Mouse (Mus musculus) forebrain, embryonic 14.5 days (tissue): ENCODE measurements at regions not wholly inside any gene's neighbourhood (a gene's known extent, or its start where the extent isn't known, plus 50 kb on each side); places are given as distances from the start of the nearest gene placed in this dataset.
A peak's percentile ranks its signal among the peaks of the same experiment; 100 is the strongest.

Experiments
- ATAC-seq: fragments of 200-750 bp; cut with Nextera tagmentation; 2 replicates; pipeline ENCODE4 v1.8.0; 2017; ENCODE audit warnings: mild to moderate bottlenecking, moderate library complexity
- DNase-seq: peaks from one replicate; pipeline ENCODE4 v3.0.0-alpha.2; 2015; ENCODE audit warnings: low spot score
- H3K27ac ChIP-seq: fragments of 300-500 bp; sonication (generic); 2 replicates; pipeline ENCODE4 v1.5.1; 2014; ENCODE audit warnings: low read depth, mild to moderate bottlenecking, control low read depth, low read length, moderate library complexity
- H3K27me3 ChIP-seq: fragments of 300-500 bp; sonication (generic); replicated peaks from 2 replicates; pipeline ENCODE4 v1.6.1; 2014; ENCODE audit warnings: low read length, control low read depth, mixed read lengths; ENCODE audit not compliant: control insufficient read depth, insufficient read depth
- H3K36me3 ChIP-seq: fragments of 300-500 bp; sonication (generic); 2 replicates; pipeline ENCODE4 v1.6.1; 2014; ENCODE audit warnings: low read length, control low read depth; ENCODE audit not compliant: control insufficient read depth, insufficient read depth
- H3K4me1 ChIP-seq: fragments of 300-500 bp; sonication (generic); 2 replicates; pipeline ENCODE4 v1.6.1; 2014; ENCODE audit warnings: antibody characterized with exemption, low read length, control low read depth; ENCODE audit not compliant: control insufficient read depth, insufficient read depth
- H3K4me2 ChIP-seq: fragments of 300-500 bp; sonication (generic); 2 replicates; pipeline ENCODE4 v1.6.1; 2014; ENCODE audit warnings: mild to moderate bottlenecking, control low read depth, low read length
- H3K4me3 ChIP-seq: fragments of 300-500 bp; sonication (generic); 2 replicates; pipeline ENCODE4 v1.5.1; 2014; ENCODE audit warnings: low read depth, low read length, control low read depth
- H3K9ac ChIP-seq: fragments of 300-500 bp; sonication (generic); 2 replicates; pipeline ENCODE4 v1.6.1; 2014; ENCODE audit warnings: mild to moderate bottlenecking, low read length, control low read depth, moderate library complexity
- H3K9me3 ChIP-seq: fragments of 300-500 bp; sonication (generic); replicated peaks from 2 replicates; pipeline ENCODE4 v1.6.1; 2016; ENCODE audit warnings: low read length, control low read depth, mixed read lengths; ENCODE audit not compliant: control insufficient read depth
- WGBS: fragments of 180-500 bp; shearing (Covaris S2); extraction: QIAGEN DNeasy Blood & Tissue Kit; methylation state at CpG from one replicate; pipeline ENCODE4 v1.1.7; 2014; 5-methylcytosine and 5-hydroxymethylcytosine counted together

DNA sequence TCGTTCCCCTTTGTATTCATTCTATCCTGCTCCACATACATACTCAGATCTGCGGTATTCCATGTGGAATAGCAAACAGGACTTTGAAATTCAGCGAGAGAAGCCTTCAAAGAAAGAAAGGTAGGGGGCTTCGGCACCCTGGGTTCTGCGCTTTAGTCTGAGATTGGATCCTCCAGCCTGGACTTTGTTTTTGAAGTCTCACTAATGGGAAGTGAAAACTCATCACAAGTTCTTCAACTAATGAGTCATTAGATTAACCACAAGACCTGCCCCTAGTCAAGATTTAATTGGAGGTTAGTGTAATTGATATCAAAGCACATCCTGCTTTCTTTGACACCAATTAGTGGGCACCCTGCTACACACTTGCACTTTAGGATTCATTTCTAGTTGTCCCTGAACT lies 492.5 kb upstream of the Zfp960 start:
- Histone ChIP-seq H3K4me2 (no peak overlapping the region), H3K4me1 (no peaks in the 10 kb centered on the region), H3K27me3 (no peaks in the 10 kb centered on the region), H3K27ac (no peak overlapping the region), H3K36me3 (no peaks in the 10 kb centered on the region), H3K4me3 (no peak overlapping the region), H3K9ac (no peak overlapping the region), H3K9me3 (no peaks in the 10 kb centered on the region)
- ATAC-seq (no peak; the same call in 1 of the 2 replicates), DNase-seq (peak; percentile 25)
- WGBS, result 15% methylated on average over 5 of the region's 5 CpGs

DNA sequence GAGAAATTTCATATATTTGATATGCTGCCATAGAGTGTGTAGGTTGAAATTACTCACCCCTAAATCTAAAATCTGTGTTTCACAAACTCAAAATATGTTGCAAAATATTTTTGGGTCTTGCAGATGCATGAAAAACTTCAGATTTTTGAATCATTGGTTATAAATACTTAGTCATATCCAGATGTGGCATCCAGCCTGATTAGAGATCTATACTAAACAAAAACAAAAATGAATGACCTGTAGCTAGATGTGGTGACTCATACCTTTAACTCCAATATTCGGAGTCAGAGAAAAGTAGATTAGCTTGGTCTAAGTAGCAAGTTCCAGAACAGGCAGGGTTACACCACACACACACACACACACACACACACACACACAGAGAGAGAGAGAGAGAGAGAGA lies 475.1 kb upstream of the Zfp960 start:
- Histone ChIP-seq H3K4me3 (no peak overlapping the region), H3K9me3 (no peaks in the 10 kb centered on the region), H3K36me3 (no peaks in the 10 kb centered on the region), H3K27ac (no peak overlapping the region), H3K4me2 (no peak overlapping the region), H3K27me3 (no peaks in the 10 kb centered on the region), H3K4me1 (no peaks in the 10 kb centered on the region), H3K9ac (no peak overlapping the region)
- no peak for DNase-seq
- ATAC-seq, result no peak
- WGBS, result 91% methylated on average over 1 of the region's 1 CpGs

DNA sequence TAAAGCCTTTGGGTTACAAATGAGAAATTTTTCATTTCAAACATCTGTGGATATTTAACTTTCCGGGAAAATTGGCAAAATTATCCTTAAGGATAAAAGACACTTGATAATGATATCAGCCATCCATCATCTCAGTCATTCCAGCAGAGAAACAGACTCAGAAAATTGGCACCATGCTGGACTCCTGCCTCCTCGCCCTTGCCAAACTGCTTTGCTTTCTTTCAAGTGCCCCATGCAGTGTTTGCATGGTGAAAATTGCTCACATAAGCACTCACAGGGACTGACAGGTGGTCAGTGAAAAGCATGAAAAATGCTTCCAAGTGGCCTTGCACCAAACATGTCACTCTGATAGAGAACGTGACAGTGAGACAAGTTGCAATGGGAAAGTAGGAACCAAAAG lies 464.2 kb upstream of the Zfp960 start:
- Histone ChIP-seq H3K4me3 (no peak overlapping the region), H3K27me3 (no peaks in the 10 kb centered on the region), H3K4me1 (no peaks in the 10 kb centered on the region), H3K9ac (no peak overlapping the region), H3K36me3 (no peaks in the 10 kb centered on the region), H3K4me2 (no peak overlapping the region), H3K9me3 (no peaks in the 10 kb centered on the region), H3K27ac (no peak overlapping the region)
- 33% methylated on average over 3 of the region's 3 CpGs for WGBS
- peak; percentile 75; the same call in 1 of the 2 replicates for ATAC-seq
- DNase-seq, result peak; percentile 67

DNA sequence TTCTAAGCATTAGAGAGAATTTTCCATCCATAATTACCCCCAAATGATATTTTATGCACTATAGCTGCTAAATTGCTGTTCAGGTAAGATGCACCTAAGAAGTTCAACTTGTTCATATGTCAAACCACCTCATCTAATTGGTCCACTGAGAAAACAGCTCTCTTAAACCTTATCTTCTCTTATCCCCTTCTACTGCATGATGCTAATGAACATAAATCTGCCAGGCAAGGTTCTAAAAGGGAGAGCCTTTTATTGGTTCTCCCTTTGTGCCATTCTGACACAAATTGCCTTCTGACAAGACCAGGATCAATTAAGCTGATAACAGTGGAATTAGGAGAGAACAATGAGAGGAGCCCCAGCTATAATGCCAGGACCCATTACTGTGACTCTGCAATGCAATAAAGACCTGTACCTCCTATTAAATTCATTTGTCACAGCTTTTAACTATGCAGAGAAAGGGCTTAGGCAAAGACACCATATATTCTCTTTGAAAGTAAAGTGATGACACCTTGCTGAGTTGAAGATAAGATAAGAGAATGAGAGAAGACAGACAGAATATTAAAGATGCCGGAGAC lies 451.4 kb upstream of the Zfp960 start:
- no peak overlapping the region for H3K4me2 ChIP-seq
- no peak overlapping the region for H3K9ac ChIP-seq
- no peaks in the 10 kb centered on the region for H3K36me3 ChIP-seq
- H3K27ac ChIP-seq, result no peak overlapping the region
- ATAC-seq, result peak; percentile 60; the same call in 1 of the 2 replicates
- H3K27me3 ChIP-seq, result no peaks in the 10 kb centered on the region
- 68% methylated on average over 1 of the region's 1 CpGs for WGBS
- no peak overlapping the region for H3K4me3 ChIP-seq
- peak; percentile 20 for DNase-seq
- no peaks in the 10 kb centered on the region for H3K4me1 ChIP-seq
- no peaks in the 10 kb centered on the region for H3K9me3 ChIP-seq

DNA sequence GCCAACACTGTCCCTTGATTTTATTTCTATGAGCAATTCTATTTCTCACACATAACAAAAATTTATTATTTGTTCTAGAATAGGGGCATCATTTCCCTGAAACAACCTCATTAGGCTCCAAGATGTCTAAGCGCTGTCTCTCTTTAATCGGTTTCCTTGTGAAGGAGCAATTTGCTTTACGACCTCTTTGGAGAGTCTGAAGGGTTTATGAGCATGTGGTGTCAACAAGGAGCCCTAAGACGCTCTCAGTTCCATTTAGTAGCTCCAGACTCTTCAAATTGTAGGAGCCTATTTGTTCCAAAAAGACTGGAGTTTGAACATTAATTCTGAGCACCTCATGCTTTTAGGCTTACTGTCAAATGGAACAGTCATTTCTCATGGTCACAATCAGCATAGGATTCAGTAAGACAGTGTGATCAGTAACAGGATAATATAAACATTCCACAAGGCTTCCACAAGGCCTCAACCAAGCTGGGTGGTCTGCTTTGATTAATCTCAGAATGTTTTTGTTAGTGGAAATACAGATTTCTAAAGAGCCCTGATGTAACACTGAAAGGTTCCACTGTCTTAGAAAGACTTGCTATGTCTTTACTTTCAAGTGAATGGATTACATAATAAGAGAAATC lies 441.9 kb upstream of the Zfp960 start:
- Histone ChIP-seq H3K9me3 (no peaks in the 10 kb centered on the region), H3K4me2 (no peak overlapping the region), H3K4me1 (no peaks in the 10 kb centered on the region), H3K4me3 (no peak overlapping the region), H3K27me3 (no peaks in the 10 kb centered on the region), H3K36me3 (no peaks in the 10 kb centered on the region), H3K9ac (no peak overlapping the region), H3K27ac (no peak overlapping the region)
- no peak for ATAC-seq
- WGBS, result 88% methylated on average over 4 of the region's 4 CpGs
- no peak for DNase-seq

DNA sequence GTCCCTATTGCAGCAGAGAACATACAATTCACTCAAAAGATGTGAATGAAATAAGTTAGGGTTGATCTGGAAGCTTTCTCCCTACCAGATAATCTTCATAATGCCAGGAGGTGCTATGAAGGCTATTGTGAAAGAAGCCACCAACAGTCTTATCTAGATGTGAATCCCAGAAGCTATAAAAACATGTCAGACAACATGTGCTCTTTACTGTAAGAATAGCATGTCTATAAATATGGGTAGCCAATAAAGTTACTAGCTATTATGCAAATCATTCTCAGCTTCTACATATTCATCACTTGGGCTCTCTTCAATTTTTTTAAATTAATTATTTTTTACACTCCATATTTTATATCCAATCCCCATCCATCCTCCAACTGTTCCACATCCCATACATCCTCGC lies 434.1 kb upstream of the Zfp960 start:
- DNase-seq (no peak), ATAC-seq (no peak)
- Histone ChIP-seq H3K4me2 (no peak overlapping the region), H3K27ac (no peak overlapping the region), H3K4me3 (no peak overlapping the region), H3K27me3 (no peaks in the 10 kb centered on the region), H3K36me3 (no peaks in the 10 kb centered on the region), H3K4me1 (no peaks in the 10 kb centered on the region), H3K9me3 (no peaks in the 10 kb centered on the region), H3K9ac (no peak overlapping the region)
- WGBS, result 83% methylated on average over 1 of the region's 1 CpGs

DNA sequence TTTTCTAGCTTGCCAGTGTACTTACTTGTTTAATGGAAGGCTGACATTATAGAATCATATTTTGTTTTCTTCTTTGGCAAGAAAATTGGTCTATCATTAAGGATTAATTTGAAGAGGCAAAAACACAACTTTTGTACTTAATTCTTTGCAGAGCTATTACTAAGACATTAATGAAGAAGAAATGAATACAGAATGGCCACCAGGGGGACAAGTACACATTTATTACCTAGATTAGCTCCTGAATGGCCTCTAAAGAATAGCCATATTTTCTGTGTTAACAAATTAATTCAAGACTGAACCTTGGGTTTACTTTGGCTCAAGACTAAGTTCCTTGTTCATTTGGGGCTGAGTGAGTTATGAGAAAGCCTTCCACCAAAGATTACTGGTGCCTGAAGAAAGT lies 430.5 kb upstream of the Zfp960 start:
- no peaks in the 10 kb centered on the region for H3K27me3 ChIP-seq
- H3K4me3 ChIP-seq, result no peak overlapping the region
- H3K9ac ChIP-seq, result no peak overlapping the region
- no peak overlapping the region for H3K4me2 ChIP-seq
- H3K36me3 ChIP-seq, result no peaks in the 10 kb centered on the region
- H3K27ac ChIP-seq, result no peak overlapping the region
- H3K4me1 ChIP-seq, result no peaks in the 10 kb centered on the region
- H3K9me3 ChIP-seq, result no peaks in the 10 kb centered on the region
- ATAC-seq (no peak), DNase-seq (no peak)

DNA sequence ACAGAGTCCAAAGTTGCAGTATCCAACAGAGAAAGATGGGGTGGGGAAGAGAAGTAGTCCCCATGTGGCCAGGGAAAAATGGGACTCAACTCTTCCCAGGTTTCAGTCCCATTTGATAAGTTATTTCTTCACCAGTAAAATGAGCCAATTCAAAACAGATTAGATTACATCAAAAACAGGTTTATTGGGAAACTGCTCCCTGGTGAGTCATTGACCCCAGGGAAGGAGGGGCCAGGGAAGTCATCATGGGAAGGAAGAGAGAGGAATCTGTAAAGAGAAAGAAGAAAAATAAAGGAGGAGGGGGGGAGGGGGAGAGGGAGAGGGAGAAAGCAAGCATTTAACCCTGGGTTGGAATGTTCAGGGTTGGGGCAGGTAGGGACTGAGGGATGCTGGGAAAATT lies 426.4 kb upstream of the Zfp960 start:
- Histone ChIP-seq H3K4me3 (no peak overlapping the region), H3K9me3 (no peaks in the 10 kb centered on the region), H3K9ac (no peak overlapping the region), H3K4me2 (no peak overlapping the region), H3K4me1 (no peaks in the 10 kb centered on the region), H3K27ac (no peak overlapping the region), H3K36me3 (no peaks in the 10 kb centered on the region), H3K27me3 (no peaks in the 10 kb centered on the region)
- no peak for ATAC-seq
- DNase-seq, result no peak

DNA sequence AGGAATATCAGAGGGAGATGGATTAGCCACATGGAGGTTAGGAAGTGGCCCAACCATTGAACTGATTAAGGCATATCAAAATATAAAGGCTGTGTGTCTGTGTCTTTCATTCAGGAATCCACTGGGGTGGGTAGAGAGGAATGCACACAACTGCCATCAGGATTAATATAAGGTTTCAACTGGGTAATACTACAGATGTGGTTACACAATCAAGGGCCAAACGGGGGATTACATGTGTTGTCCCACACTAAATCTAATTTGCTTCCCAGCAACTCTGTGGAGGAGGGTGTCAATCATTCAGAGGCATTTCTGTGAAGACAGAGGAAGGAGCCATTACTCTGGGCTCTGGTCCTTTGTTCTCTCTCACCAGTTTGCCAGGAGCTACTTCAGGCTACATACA lies 416.0 kb upstream of the Zfp960 start:
- Histone ChIP-seq H3K27ac (no peak overlapping the region), H3K9ac (no peak overlapping the region), H3K4me2 (no peak overlapping the region), H3K27me3 (no peaks in the 10 kb centered on the region), H3K4me3 (no peak overlapping the region), H3K36me3 (no peaks in the 10 kb centered on the region), H3K9me3 (no peaks in the 10 kb centered on the region), H3K4me1 (no peaks in the 10 kb centered on the region)
- no peak for ATAC-seq
- no peak for DNase-seq
- WGBS, result 26% methylated on average over 1 of the region's 1 CpGs
